Mouse (Mus musculus): ENCODE measurements around the gene Fam193b. TPM values are rescaled to one million over a fixed set of nuclear protein-coding genes. Genes with fewer than 3 reads are reported as not detected.
A peak's percentile ranks its signal among the peaks of the same experiment; 100 is the strongest.

The Fam193b gene
- polyA plus RNA-seq, 1 experiment from 2014 or later, result 37.0 TPM

DNA sequence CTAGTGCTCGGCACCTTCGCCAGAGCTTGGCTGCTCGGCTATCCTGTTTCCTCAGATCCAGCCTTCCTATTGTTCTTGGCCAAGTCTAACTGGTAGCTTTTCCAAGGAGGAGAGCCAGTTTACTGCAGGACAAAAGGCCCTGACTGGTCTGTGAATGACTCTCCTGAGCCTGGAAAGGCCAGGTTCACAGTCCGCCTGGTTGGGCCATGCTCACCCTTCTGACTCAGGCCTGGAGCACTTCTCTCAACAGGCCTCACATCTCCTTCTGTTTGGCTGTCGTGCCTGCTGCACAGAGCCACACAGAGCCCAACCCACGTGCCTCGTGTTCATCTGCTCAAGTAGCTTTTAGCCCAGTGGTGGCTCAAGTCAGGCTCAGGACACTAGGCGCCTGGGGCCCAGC is 48.2 kb downstream of the Fam193b start:
- Histone ChIP-seq H3K4me3 (ENCODE audit: low read depth, low read length) (no peak overlapping the region), H3K9ac (replicated peaks; ENCODE audit: low read length) (no peak overlapping the region), H3K4me2 (ENCODE audit: low read depth, low read length) (no peak overlapping the region), H3K27ac (replicated peaks; ENCODE audit: low read depth, low read length) (no peak overlapping the region), H3K27me3 (ENCODE audit: control insufficient read depth, insufficient read depth, low read length) (no peaks in the 10 kb centered on the region), H3K9me3 (replicated peaks; ENCODE audit: control insufficient read depth, low read length) (no peaks in the 10 kb centered on the region), H3K36me3 (replicated peaks; ENCODE audit: control insufficient read depth, insufficient read depth, low read depth, low read length) (no peaks in the 10 kb centered on the region), H3K4me1 (ENCODE audit: control insufficient read depth, insufficient read depth, low read length) (peaks cover 4% of the 10 kb centered on the region; the same call in 1 of the 2 replicates)
- 59% methylated on average over 8 of the region's 8 CpGs for WGBS
- ATAC-seq (replicated peaks; ENCODE audit: insufficient number of reproducible peaks, low FRiP score, low TSS enrichment, low read depth) (no peak), DNase-seq (ENCODE audit: low spot score) (no peak)

DNA sequence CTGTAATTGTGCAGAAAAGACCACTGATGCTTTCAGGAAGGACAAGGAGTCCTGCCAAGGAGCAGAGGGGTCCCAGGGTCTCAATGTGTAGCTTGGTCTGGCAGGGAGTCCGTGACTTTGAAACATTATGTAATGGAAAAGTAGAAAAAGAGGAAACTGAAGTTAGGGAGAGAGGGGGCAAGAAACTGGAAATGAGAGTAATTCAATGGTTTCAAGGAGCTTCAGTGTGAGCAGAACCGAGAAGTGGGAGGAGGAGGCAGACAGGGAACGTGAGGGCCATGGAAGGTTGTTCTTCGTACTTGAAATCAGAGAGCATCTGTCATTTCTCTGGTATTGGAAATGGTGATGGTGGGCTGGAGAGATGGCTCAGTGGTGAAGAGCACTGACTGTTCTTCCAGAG is 51.3 kb downstream of the Fam193b start:
- 83% methylated on average over 4 of the region's 4 CpGs for WGBS
- no peak for ATAC-seq (replicated peaks; ENCODE audit: insufficient number of reproducible peaks, low FRiP score, low TSS enrichment, low read depth)

DNA sequence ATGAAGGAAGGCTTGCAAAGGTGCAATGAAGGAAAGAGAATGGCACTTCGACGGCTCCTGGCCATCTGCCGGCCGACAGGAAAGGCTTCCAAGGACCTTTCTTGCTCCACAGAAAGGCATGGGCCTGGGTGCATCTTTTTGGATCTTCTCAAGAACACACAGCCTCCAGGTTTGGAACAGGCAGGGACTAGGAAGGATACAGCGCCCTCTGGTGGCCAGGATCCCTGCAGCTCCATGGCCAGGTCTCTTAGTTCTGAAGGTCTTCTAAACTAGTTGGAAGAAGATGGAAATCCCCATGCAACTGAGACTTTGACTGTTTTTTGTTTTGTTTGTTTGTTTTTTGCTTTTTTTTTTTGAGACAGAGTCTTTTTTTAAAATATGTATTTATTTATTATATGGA is 54.0 kb downstream of the Fam193b start:
- WGBS, result 6% methylated on average over 5 of the region's 5 CpGs
- no peaks in the 10 kb centered on the region for H3K27me3 ChIP-seq (ENCODE audit: control insufficient read depth, insufficient read depth, low read length)
- ATAC-seq (replicated peaks; ENCODE audit: insufficient number of reproducible peaks, low FRiP score, low TSS enrichment, low read depth), result no peak

More for the DNA sequence above, 51.3 kb downstream of the Fam193b start:
- Histone ChIP-seq H3K4me2 (ENCODE audit: low read depth, low read length) (no peak overlapping the region), H3K4me3 (ENCODE audit: low read depth, low read length) (no peak overlapping the region), H3K27ac (replicated peaks; ENCODE audit: low read depth, low read length) (no peak overlapping the region), H3K9ac (replicated peaks; ENCODE audit: low read length) (no peak overlapping the region), H3K27me3 (ENCODE audit: control insufficient read depth, insufficient read depth, low read length) (no peaks in the 10 kb centered on the region), H3K4me1 (ENCODE audit: control insufficient read depth, insufficient read depth, low read length) (peaks cover 4% of the 10 kb centered on the region; the same call in 1 of the 2 replicates), H3K9me3 (replicated peaks; ENCODE audit: control insufficient read depth, low read length) (no peaks in the 10 kb centered on the region), H3K36me3 (replicated peaks; ENCODE audit: control insufficient read depth, insufficient read depth, low read depth, low read length) (no peaks in the 10 kb centered on the region)
- DNase-seq (ENCODE audit: low spot score), result no peak

GRCm38 (mm10) chr13:55513828-55514227 is 57.1 kb downstream of the Fam193b start:
- H3K4me1 ChIP-seq (ENCODE audit: control insufficient read depth, insufficient read depth, low read length), result peaks cover 17% of the 10 kb centered on the region
- 29% methylated on average over 9 of the region's 9 CpGs for WGBS
- H3K9ac ChIP-seq (replicated peaks; ENCODE audit: low read length), result no peak overlapping the region; the same call in 1 of the 2 replicates
- DNase-seq (ENCODE audit: low spot score) (no peak), ATAC-seq (replicated peaks; ENCODE audit: insufficient number of reproducible peaks, low FRiP score, low TSS enrichment, low read depth) (no peak)
- no peaks in the 10 kb centered on the region for H3K27me3 ChIP-seq (ENCODE audit: control insufficient read depth, insufficient read depth, low read length)
- H3K36me3 ChIP-seq (replicated peaks; ENCODE audit: control insufficient read depth, insufficient read depth, low read depth, low read length), result no peaks in the 10 kb centered on the region; the same call in 1 of the 2 replicates
- peak overlapping the region; percentile 89 for H3K4me3 ChIP-seq (ENCODE audit: low read depth, low read length)
- H3K27ac ChIP-seq (replicated peaks; ENCODE audit: low read depth, low read length), result no peak overlapping the region
- peak overlapping the region; percentile 75 for H3K4me2 ChIP-seq (ENCODE audit: low read depth, low read length)
- no peaks in the 10 kb centered on the region for H3K9me3 ChIP-seq (replicated peaks; ENCODE audit: control insufficient read depth, low read length)

More for the DNA sequence above, 54.0 kb downstream of the Fam193b start:
- no peaks in the 10 kb centered on the region for H3K36me3 ChIP-seq (replicated peaks; ENCODE audit: control insufficient read depth, insufficient read depth, low read depth, low read length)
- peaks cover 5% of the 10 kb centered on the region; the same call in 1 of the 2 replicates for H3K4me1 ChIP-seq (ENCODE audit: control insufficient read depth, insufficient read depth, low read length)
- no peak overlapping the region for H3K4me3 ChIP-seq (ENCODE audit: low read depth, low read length)
- H3K4me2 ChIP-seq (ENCODE audit: low read depth, low read length), result no peak overlapping the region
- H3K9ac ChIP-seq (replicated peaks; ENCODE audit: low read length), result no peak overlapping the region
- peak; percentile 93 for DNase-seq (ENCODE audit: low spot score)
- H3K27ac ChIP-seq (replicated peaks; ENCODE audit: low read depth, low read length), result no peak overlapping the region
- H3K9me3 ChIP-seq (replicated peaks; ENCODE audit: control insufficient read depth, low read length), result no peaks in the 10 kb centered on the region

DNA sequence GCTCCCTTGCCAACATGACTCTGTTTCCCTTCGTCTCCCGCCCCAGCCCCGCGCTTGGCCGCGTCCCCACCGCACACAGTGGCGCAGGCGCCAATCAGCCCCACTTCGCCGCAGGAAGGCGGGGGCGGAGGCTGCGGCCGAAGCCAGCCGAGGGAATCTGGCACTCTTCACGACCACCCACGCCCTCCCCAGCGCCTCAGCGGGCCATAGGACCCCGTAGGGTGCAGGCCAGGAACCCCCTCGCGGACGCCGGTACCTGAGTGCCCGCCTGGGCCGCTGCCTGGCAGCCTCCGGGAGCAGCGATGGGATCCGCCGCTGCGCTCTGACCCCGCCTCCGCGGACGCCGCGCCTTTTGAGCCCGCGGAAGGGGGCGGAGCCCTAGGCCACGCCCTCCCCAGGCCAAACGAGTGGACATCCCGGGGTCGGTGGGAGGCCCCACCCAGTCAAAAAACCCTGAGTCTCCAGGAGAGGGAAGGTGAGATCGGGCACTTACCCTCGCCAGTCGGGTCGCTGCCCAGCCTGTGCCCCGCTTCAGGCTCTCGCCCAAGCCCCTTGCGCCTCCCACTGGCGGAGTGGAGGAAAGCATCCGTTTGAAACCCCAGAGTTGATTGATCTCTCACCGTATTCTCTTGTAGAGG is 57.7 kb downstream of the Fam193b start, which contains the start of gene Pdlim7:
Pdlim7 (minus strand) TSS at position 566 of the 638 bp plus-strand sequence.
- Histone ChIP-seq H3K4me3 (ENCODE audit: low read depth, low read length) (peak within 1 kb of the TSS; percentile 89), H3K9me3 (replicated peaks; ENCODE audit: control insufficient read depth, low read length) (no peaks in the 10 kb centered on the region), H3K9ac (replicated peaks; ENCODE audit: low read length) (peak within 1 kb of the TSS; percentile 87), H3K27ac (replicated peaks; ENCODE audit: low read depth, low read length) (peak within 1 kb of the TSS; percentile 82), H3K36me3 (replicated peaks; ENCODE audit: control insufficient read depth, insufficient read depth, low read depth, low read length) (no peaks in the 10 kb centered on the region; the same call in 1 of the 2 replicates), H3K4me2 (ENCODE audit: low read depth, low read length) (peak within 1 kb of the TSS; percentile 75), H3K4me1 (ENCODE audit: control insufficient read depth, insufficient read depth, low read length) (peaks cover 17% of the 10 kb centered on the region), H3K27me3 (ENCODE audit: control insufficient read depth, insufficient read depth, low read length) (no peaks in the 10 kb centered on the region)
- WGBS, result under 1% methylated on average over 55 of the region's 55 CpGs
- DNase-seq (ENCODE audit: low spot score) (peak; percentile 92), ATAC-seq (replicated peaks; ENCODE audit: insufficient number of reproducible peaks, low FRiP score, low TSS enrichment, low read depth) (peak; percentile 48)

DNA sequence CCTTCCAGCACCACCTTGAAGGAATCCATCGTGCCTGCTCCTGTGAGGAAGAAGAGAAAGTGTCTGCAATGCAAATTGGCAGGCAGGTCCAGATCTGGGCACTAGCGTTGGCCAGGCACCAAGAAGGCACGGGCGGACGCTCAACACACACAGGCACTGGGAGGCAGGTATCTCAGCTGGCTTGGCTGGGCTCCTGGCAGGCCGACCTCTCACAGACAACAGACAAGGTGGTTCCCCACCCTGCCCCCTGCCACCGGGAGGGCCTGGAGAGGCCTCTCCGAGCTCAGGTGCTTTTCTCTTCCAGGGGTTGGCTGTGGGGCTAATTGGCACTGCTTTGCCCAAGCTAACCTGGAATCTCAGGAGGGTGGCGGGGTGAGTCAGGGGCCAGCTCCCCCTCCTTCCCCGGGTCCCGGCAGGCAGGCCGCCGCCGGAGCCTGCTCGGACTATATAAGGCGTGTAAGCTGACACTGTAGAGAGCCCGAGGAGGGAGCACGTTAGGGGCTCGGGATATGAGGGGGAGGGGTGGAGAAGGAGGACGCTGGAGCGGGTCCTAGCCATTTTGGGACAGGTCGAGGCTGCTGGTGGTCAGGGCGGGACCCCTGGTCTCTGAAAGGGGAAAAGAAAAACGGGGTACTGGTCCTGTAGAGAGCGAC is 58.4 kb downstream of the Fam193b start:
- Histone ChIP-seq H3K9ac (replicated peaks; ENCODE audit: low read length) (peak overlapping the region; percentile 87), H3K27ac (replicated peaks; ENCODE audit: low read depth, low read length) (peak overlapping the region; percentile 82), H3K27me3 (ENCODE audit: control insufficient read depth, insufficient read depth, low read length) (no peaks in the 10 kb centered on the region), H3K9me3 (replicated peaks; ENCODE audit: control insufficient read depth, low read length) (no peaks in the 10 kb centered on the region), H3K4me3 (ENCODE audit: low read depth, low read length) (peak overlapping the region; percentile 89), H3K36me3 (replicated peaks; ENCODE audit: control insufficient read depth, insufficient read depth, low read depth, low read length) (no peaks in the 10 kb centered on the region; the same call in 1 of the 2 replicates), H3K4me2 (ENCODE audit: low read depth, low read length) (peak overlapping the region; percentile 75), H3K4me1 (ENCODE audit: control insufficient read depth, insufficient read depth, low read length) (peaks cover 17% of the 10 kb centered on the region)
- WGBS, result 2% methylated on average over 24 of the region's 25 CpGs
- DNase-seq (ENCODE audit: low spot score) (peak; percentile 83), ATAC-seq (replicated peaks; ENCODE audit: insufficient number of reproducible peaks, low FRiP score, low TSS enrichment, low read depth) (peak; percentile 68)

- H3K27ac ChIP-seq (replicated peaks; ENCODE audit: low read depth, low read length), result peak overlapping the region; percentile 63
- WGBS, result 16% methylated on average over 5 of the region's 5 CpGs
- DNase-seq (ENCODE audit: low spot score) (peak; percentile 25), ATAC-seq (replicated peaks; ENCODE audit: insufficient number of reproducible peaks, low FRiP score, low TSS enrichment, low read depth) (no peak)
- no peaks in the 10 kb centered on the region for H3K9me3 ChIP-seq (replicated peaks; ENCODE audit: control insufficient read depth, low read length)
- peak overlapping the region; percentile 75 for H3K4me2 ChIP-seq (ENCODE audit: low read depth, low read length)
- H3K9ac ChIP-seq (replicated peaks; ENCODE audit: low read length), result no peak overlapping the region; the same call in 1 of the 2 replicates
- no peaks in the 10 kb centered on the region for H3K27me3 ChIP-seq (ENCODE audit: control insufficient read depth, insufficient read depth, low read length)
- peak overlapping the region; percentile 89; the same call in 1 of the 2 replicates for H3K4me3 ChIP-seq (ENCODE audit: low read depth, low read length)
- no peaks in the 10 kb centered on the region; the same call in 1 of the 2 replicates for H3K36me3 ChIP-seq (replicated peaks; ENCODE audit: control insufficient read depth, insufficient read depth, low read depth, low read length)
- H3K4me1 ChIP-seq (ENCODE audit: control insufficient read depth, insufficient read depth, low read length), result peaks cover 17% of the 10 kb centered on the region
Measured at GRCm38 (mm10) chr13:55511492-55511861, 59.4 kb downstream of the Fam193b start.

All from embryonic facial prominence, embryonic 11.5 days (tissue).